Mouse (Mus musculus): Measurements from ENCODE around the gene Hoxb8. TPM values are rescaled to one million over a fixed set of nuclear protein-coding genes. Genes with fewer than 3 reads are reported as not detected.
A peak's percentile ranks its signal among the peaks of the same experiment; 100 is the strongest.

The Hoxb8 gene
- polyA plus RNA-seq, 1 experiment from 2014 or later: 0.33 TPM

GRCm38 (mm10) chr11:96316696-96317607, 35.2 kb downstream of the Hoxb8 start:
- Histone ChIP-seq H3K27me3 (ENCODE audit: control insufficient read depth, insufficient read depth, low read depth, low read length) (peaks cover 34% of the 10 kb centered on the region), H3K9me3 (ENCODE audit: control insufficient read depth, low read length) (no peaks in the 10 kb centered on the region), H3K27ac (ENCODE audit: low read length) (peak overlapping the region; percentile 97), H3K4me3 (ENCODE audit: low read length) (peak overlapping the region; percentile 62), H3K9ac (ENCODE audit: low read length) (peak overlapping the region; percentile 78), H3K4me1 (replicated peaks; ENCODE audit: control insufficient read depth, insufficient read depth, low read length) (0 out of 2 replicates have a peak, but pooled peaks cover 2% of the 10 kb centered on the region), H3K4me2 (ENCODE audit: low read depth, low read length) (peak overlapping the region; percentile 79), H3K36me3 (ENCODE audit: control insufficient read depth, insufficient read depth, low read length) (no peaks in the 10 kb centered on the region)
- 10% methylated on average over 18 of the region's 18 CpGs for WGBS
- no peak for ATAC-seq (ENCODE audit: low read depth)

DNA sequence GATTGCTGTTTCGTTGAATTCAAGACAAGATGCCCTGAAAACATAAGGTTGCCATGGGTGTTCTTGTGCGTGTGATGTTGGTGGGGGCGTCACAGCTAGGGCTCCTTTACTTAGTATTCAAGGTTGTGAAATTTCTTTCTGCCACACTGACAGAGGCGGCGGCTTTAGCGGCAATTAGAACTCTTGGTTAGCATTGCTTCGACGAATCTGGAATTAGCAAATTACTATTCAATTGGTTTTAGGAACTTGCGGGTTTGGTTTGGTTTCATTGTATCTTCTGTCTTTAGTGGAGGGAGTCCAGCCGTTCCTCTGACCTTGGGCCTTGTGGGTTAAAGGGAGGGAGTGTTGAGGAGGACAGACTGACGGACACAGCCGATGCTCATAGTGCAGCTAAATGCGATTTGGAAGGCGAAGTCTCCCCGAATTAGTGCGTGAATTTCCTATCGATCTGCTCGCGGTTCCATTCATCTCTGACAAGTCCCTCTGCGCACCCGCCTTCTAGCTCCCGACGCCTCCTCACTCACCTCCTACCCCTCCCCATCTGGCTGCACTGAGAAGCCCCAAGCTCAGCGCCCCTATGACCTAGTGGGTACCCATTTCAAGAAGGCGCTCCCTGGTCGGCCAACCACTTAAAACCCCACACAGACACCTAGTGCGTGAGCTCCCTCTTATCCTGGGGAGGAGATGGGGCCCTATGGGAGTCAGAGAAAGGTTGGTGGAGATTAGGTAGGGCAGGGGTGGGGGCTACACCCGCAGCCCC, 36.1 kb downstream of the Hoxb8 start, which contains the start of gene Hoxb4:
Gene Hoxb4 (plus strand): TSS at position 660 of the 760 bp plus-strand sequence.
- Histone ChIP-seq H3K9me3 (ENCODE audit: control insufficient read depth, low read length) (no peaks in the 10 kb centered on the region), H3K27ac (ENCODE audit: low read length) (peak within 1 kb of the TSS; percentile 97), H3K27me3 (ENCODE audit: control insufficient read depth, insufficient read depth, low read depth, low read length) (peaks cover 37% of the 10 kb centered on the region), H3K4me3 (ENCODE audit: low read length) (peak within 1 kb of the TSS; percentile 62), H3K9ac (ENCODE audit: low read length) (peak within 1 kb of the TSS; percentile 87), H3K4me2 (ENCODE audit: low read depth, low read length) (peak within 1 kb of the TSS; percentile 79), H3K4me1 (replicated peaks; ENCODE audit: control insufficient read depth, insufficient read depth, low read length) (no peaks in the 10 kb centered on the region), H3K36me3 (ENCODE audit: control insufficient read depth, insufficient read depth, low read length) (no peaks in the 10 kb centered on the region)
- ATAC-seq (ENCODE audit: low read depth): peak; percentile 4; the same call in 1 of the 2 replicates
- 3% methylated on average over 28 of the region's 28 CpGs for WGBS

DNA sequence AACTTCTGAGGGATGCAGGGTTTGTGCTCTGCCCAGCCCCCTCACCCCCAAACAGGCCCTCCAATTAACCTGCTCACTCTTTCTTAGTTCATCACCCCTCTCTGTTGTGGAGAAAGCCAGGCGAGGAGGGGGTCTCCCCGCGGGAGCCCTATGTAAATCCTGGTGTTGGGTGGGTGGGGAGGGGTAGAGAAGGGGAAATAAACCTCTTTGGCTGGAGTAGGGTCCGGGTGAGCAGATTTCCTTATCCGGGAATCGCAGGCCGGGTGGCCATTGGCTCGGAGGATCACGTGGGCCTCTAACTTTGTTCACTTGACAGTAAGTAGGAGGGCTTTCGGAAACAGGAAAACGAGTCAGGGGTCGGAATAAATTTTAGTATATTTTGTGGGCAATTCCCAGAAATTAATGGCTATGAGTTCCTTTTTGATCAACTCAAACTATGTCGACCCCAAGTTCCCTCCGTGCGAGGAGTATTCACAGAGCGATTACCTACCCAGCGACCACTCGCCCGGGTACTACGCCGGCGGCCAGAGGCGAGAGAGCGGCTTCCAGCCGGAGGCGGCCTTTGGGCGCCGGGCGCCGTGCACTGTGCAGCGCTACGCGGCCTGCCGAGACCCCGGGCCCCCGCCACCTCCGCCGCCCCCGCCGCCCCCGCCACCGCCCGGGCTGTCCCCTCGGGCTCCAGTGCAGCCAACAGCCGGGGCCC, 36.8 kb downstream of the Hoxb8 start:
- H3K9me3 ChIP-seq (ENCODE audit: control insufficient read depth, low read length): no peaks in the 10 kb centered on the region
- H3K4me1 ChIP-seq (replicated peaks; ENCODE audit: control insufficient read depth, insufficient read depth, low read length): no peaks in the 10 kb centered on the region
- H3K27me3 ChIP-seq (ENCODE audit: control insufficient read depth, insufficient read depth, low read depth, low read length): peaks cover 32% of the 10 kb centered on the region
- H3K27ac ChIP-seq (ENCODE audit: low read length): peak overlapping the region; percentile 97
- peak; percentile 84 for ATAC-seq (ENCODE audit: low read depth)
- peak overlapping the region; percentile 62 for H3K4me3 ChIP-seq (ENCODE audit: low read length)
- WGBS: 0% methylated on average over 39 of the region's 45 CpGs
- peak overlapping the region; percentile 87 for H3K9ac ChIP-seq (ENCODE audit: low read length)
- no peaks in the 10 kb centered on the region for H3K36me3 ChIP-seq (ENCODE audit: control insufficient read depth, insufficient read depth, low read length)
- peak overlapping the region; percentile 79 for H3K4me2 ChIP-seq (ENCODE audit: low read depth, low read length)

DNA sequence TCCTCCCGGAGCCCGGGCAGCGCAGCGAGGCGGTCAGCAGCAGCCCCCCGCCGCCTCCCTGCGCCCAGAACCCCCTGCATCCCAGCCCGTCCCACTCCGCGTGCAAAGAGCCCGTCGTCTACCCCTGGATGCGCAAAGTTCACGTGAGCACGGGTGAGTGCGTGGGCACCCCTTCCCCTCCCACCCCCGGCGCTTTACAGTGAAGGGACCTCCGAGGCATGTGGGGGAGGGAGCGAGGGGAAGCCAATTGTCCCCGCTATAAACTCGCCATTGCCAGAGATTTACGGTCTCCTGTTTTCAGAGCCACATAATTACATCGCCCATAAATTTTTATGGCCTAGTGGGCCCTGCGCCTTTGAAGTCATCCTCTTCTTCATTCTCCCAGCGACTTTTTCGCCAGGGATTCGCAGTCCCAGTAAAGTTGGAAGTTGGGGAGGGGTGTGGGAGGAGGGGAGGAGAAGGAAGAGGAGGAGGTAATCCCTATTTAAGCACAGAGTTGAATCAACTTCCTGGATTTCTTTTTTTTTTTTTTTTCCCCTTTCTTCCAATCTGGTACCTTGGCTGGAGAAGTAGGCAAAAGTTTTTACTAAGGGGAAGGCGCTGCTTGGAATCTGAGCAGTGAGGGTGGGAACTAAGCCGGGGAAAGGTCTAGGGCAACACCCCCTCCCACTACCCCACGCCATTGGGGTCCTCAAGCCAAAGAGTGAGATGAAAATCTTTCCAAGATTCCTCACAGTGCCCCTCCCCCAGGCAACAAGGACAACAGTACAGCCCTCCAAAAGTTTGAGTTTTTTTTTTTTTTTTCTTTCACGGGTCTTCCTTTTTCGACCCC, 37.6 kb downstream of the Hoxb8 start:
- WGBS: under 1% methylated on average over 28 of the region's 34 CpGs
- H3K4me2 ChIP-seq (ENCODE audit: low read depth, low read length): peak overlapping the region; percentile 79

GRCm38 (mm10) chr11:96319910-96320309, 38.2 kb downstream of the Hoxb8 start:
- peak overlapping the region; percentile 79 for H3K4me2 ChIP-seq (ENCODE audit: low read depth, low read length)
- H3K27ac ChIP-seq (ENCODE audit: low read length): peak overlapping the region; percentile 97
- no peaks in the 10 kb centered on the region for H3K36me3 ChIP-seq (ENCODE audit: control insufficient read depth, insufficient read depth, low read length)
- H3K27me3 ChIP-seq (ENCODE audit: control insufficient read depth, insufficient read depth, low read depth, low read length): peaks cover 26% of the 10 kb centered on the region
- WGBS: 0% methylated on average over 29 of the region's 29 CpGs
- H3K9me3 ChIP-seq (ENCODE audit: control insufficient read depth, low read length): no peaks in the 10 kb centered on the region
- H3K4me1 ChIP-seq (replicated peaks; ENCODE audit: control insufficient read depth, insufficient read depth, low read length): no peaks in the 10 kb centered on the region
- peak overlapping the region; percentile 62 for H3K4me3 ChIP-seq (ENCODE audit: low read length)
- ATAC-seq (ENCODE audit: low read depth): peak; percentile 10
- H3K9ac ChIP-seq (ENCODE audit: low read length): peak overlapping the region; percentile 87

More for the DNA sequence above, 37.6 kb downstream of the Hoxb8 start:
- Histone ChIP-seq H3K4me3 (ENCODE audit: low read length) (peak overlapping the region; percentile 62), H3K9me3 (ENCODE audit: control insufficient read depth, low read length) (no peaks in the 10 kb centered on the region), H3K27ac (ENCODE audit: low read length) (peak overlapping the region; percentile 97), H3K9ac (ENCODE audit: low read length) (peak overlapping the region; percentile 87), H3K36me3 (ENCODE audit: control insufficient read depth, insufficient read depth, low read length) (no peaks in the 10 kb centered on the region), H3K27me3 (ENCODE audit: control insufficient read depth, insufficient read depth, low read depth, low read length) (peaks cover 28% of the 10 kb centered on the region), H3K4me1 (replicated peaks; ENCODE audit: control insufficient read depth, insufficient read depth, low read length) (no peaks in the 10 kb centered on the region)
- ATAC-seq (ENCODE audit: low read depth): peak; percentile 72

GRCm38 (mm10) chr11:96320688-96321087, 39.0 kb downstream of the Hoxb8 start:
- Histone ChIP-seq H3K4me2 (ENCODE audit: low read depth, low read length) (peak overlapping the region; percentile 79), H3K36me3 (ENCODE audit: control insufficient read depth, insufficient read depth, low read length) (no peaks in the 10 kb centered on the region), H3K9ac (ENCODE audit: low read length) (peak overlapping the region; percentile 87), H3K4me3 (ENCODE audit: low read length) (peak overlapping the region; percentile 62), H3K27ac (ENCODE audit: low read length) (peak overlapping the region; percentile 97), H3K4me1 (replicated peaks; ENCODE audit: control insufficient read depth, insufficient read depth, low read length) (no peaks in the 10 kb centered on the region), H3K9me3 (ENCODE audit: control insufficient read depth, low read length) (no peaks in the 10 kb centered on the region), H3K27me3 (ENCODE audit: control insufficient read depth, insufficient read depth, low read depth, low read length) (peaks cover 18% of the 10 kb centered on the region)
- WGBS: 14% methylated on average over 17 of the region's 17 CpGs
- no peak for ATAC-seq (ENCODE audit: low read depth)

DNA sequence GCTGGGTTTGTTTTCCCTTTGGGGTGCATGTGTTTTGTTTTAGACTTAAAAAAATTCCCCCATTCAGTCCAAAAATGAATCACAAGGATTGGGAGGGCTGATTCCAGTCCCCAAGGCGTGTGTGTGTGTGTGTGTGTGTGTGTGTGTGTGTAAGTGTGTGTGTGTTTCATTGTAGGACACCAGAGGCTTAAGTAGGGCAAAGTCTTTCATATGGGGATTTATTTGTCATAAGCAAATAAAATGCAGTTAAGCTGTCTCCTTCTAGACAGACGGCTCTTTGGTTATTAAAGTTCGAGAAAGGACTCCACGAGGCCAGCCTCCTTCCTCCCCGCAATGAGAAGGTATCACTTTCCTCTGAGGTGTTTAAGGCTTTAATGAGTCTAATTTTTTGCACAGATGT, 40.1 kb downstream of the Hoxb8 start:
- Histone ChIP-seq H3K27ac (ENCODE audit: low read length) (peak overlapping the region; percentile 94), H3K9ac (ENCODE audit: low read length) (peak overlapping the region; percentile 69), H3K4me1 (replicated peaks; ENCODE audit: control insufficient read depth, insufficient read depth, low read length) (peaks cover 1% of the 10 kb centered on the region; the same call in 1 of the 2 replicates), H3K27me3 (ENCODE audit: control insufficient read depth, insufficient read depth, low read depth, low read length) (peaks cover 16% of the 10 kb centered on the region), H3K4me2 (ENCODE audit: low read depth, low read length) (peak overlapping the region; percentile 79), H3K9me3 (ENCODE audit: control insufficient read depth, low read length) (no peaks in the 10 kb centered on the region), H3K4me3 (ENCODE audit: low read length) (peak overlapping the region; percentile 28), H3K36me3 (ENCODE audit: control insufficient read depth, insufficient read depth, low read length) (no peaks in the 10 kb centered on the region)
- ATAC-seq (ENCODE audit: low read depth): no peak
- WGBS: 14% methylated on average over 5 of the region's 5 CpGs

GRCm38 (mm10) chr11:96322738-96323137, 41.0 kb downstream of the Hoxb8 start:
- H3K27ac ChIP-seq (ENCODE audit: low read length): peak overlapping the region; percentile 94
- no peaks in the 10 kb centered on the region for H3K36me3 ChIP-seq (ENCODE audit: control insufficient read depth, insufficient read depth, low read length)
- WGBS: 14% methylated on average over 6 of the region's 6 CpGs
- peak overlapping the region; percentile 79 for H3K4me2 ChIP-seq (ENCODE audit: low read depth, low read length)
- peaks cover 23% of the 10 kb centered on the region for H3K27me3 ChIP-seq (ENCODE audit: control insufficient read depth, insufficient read depth, low read depth, low read length)
- H3K9me3 ChIP-seq (ENCODE audit: control insufficient read depth, low read length): no peaks in the 10 kb centered on the region
- H3K4me1 ChIP-seq (replicated peaks; ENCODE audit: control insufficient read depth, insufficient read depth, low read length): peaks cover 8% of the 10 kb centered on the region
- H3K9ac ChIP-seq (ENCODE audit: low read length): peak overlapping the region; percentile 69
- no peak for ATAC-seq (ENCODE audit: low read depth)
- peak overlapping the region; percentile 45 for H3K4me3 ChIP-seq (ENCODE audit: low read length)

Measured in lung, embryonic 16.5 days (tissue).